Mouse (Mus musculus) lung, postnatal 36 days (tissue): ENCODE data around the gene Slit2.
A peak's percentile ranks its signal among the peaks of the same experiment; 100 is the strongest.

ENCODE experiments used
- DNase-seq: peaks from one replicate; pipeline ENCODE4 v3.0.0; 2022; ENCODE audit warnings: mixed read lengths

Gene Slit2

DNA sequence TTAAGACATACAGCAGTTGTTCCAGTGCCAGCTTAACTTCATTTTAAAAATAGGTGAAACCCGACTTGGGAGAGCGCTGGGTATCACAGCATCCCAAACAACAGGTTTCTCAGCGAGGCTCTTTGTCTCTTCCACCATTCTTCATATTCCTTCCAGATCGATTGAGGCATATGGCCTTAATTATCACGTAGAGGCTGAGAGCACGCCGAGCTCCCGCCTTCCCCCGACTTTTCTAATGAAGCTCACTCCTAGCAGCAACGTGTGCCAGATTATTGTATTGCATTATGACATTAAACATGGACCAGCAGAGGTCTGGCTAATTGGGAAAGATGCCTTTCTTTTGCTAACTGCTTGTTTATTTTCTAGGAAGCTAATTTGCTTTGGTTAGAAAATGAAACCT lies 75.7 kb downstream of the Slit2 start:
- no peak for DNase-seq

DNA sequence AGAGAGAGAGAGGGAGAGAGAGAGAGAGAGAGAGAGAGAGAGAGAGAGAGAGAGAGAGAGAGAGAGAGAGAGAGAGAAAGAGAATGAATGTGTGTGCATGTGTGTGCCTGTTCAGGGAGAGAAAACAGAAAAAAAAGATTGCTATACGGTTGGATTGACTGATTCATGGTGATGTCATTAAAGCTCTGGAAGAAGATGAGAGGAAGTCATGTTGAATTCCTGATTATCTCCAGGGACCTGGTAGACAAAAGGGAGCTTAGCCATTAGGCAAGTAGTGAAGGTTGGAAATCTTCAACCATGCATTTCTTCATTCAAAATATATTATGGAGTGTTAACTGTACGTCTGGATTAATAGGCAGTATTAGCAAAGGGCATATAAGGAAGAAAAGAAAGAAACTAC lies 77.8 kb downstream of the Slit2 start:
- no peak for DNase-seq

DNA sequence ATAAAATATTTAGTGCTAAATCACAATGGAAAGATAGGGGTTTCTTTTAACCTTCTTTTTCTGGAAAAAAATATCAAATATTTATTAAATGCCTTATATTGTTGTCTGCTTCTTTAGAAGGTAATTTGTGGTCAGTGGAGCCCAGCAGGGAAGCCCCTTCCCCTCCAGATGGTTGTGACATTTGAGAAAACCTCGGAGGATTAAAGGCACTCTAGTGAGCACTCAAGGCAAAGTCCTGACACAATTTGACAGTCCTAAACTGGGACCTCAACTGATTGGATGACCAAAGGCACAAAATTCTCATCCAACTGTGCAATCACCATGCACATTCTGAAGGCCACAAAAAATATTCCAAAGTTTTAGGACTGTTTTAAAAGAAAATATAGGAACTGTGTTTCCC lies 95.8 kb downstream of the Slit2 start:
- DNase-seq = no peak

DNA sequence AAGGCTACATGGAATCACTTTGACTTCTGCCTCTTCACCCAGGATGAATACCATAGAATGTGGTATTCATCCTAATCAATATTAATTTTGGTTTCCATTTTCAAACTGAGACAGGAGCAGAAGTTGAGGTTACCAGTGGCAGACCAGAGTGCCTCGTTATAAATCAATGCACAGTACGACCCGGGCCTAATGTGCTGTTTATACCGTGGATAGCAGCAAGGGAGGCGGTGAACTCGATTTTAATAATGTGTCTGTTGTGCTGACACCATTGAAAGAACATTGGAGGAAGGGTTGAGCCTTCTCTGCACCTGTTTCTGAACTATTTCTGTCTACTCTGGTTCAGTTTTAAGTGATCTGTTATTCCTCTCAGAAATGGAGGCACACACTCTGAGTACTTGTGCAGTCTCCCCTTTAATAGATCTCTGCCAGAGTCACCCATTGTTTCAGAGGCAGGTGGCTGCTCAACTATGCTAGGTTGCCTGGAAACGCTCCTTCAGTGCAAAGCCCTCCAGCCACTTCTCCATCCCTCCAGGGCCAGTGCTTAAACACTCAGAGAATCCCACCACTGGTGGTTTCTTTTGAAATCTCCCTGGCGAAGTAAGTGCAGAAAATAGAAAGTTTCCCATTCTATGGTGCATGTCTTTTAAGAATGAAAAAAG lies 98.4 kb downstream of the Slit2 start:
- DNase-seq = no peak

DNA sequence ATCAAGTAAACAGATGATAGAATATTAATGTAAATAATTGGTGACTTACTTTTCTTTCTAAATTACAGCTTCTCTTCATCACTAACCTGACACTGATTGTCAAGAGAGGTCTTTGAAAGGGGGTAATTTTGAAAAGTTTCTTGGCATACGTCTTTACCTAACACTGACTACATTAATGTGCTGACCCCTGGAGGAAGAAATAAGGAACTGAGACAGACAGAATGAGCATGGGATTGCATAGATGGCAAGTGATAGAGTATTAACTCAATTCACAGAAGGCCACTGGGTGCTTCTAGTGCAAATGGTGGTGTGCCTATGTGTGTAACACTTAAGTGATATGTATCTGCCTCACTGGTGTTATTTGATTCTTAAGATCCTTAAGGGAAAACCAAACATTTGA lies 130.5 kb downstream of the Slit2 start:
- peak; percentile 8 for DNase-seq

DNA sequence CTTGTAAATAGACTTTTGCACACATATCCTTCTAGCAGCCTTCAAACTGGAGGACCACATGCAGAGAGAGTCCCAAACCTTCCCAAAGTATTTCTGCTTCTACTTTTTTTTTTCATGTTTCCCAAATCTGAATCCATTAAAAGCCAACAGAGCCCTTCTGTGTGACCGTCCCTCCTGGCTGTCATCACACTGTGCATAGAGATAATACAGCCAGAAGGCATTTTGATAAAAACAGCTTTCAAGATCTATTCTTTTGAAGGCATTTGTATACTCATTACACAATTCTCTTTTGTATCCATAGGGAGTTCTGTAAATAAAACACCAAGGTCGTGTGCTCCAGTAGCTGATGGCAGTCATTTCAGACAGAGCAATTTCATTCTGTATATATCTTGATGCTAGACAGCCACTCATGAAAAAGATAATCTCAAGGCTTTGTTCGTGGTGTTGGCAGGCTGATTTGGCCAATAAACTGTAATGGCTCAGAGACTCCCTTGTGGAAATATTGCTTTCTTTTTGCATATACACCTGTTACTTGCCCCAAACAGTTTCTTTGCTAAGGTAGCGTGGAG lies 132.1 kb downstream of the Slit2 start:
- no peak for DNase-seq

DNA sequence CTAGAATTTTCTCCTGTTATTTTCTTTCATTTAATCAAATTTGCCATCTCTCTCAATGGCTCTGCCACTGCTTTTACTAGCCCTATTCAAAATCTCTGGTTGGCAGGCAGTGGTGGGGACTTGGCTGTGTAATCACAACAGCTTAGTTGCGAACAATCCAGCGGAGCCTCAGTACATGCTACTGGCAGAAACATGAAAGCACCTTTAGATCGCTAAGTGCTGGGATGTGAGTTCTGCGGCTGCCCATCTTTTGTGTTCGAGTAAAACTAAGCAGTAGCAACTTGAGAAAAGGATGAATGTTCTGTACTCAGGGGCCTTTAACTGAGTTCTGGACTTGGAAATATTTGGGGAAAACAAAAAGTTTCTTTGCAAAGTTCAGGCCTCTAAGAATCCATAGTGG lies 139.7 kb downstream of the Slit2 start:
- no peak for DNase-seq

DNA sequence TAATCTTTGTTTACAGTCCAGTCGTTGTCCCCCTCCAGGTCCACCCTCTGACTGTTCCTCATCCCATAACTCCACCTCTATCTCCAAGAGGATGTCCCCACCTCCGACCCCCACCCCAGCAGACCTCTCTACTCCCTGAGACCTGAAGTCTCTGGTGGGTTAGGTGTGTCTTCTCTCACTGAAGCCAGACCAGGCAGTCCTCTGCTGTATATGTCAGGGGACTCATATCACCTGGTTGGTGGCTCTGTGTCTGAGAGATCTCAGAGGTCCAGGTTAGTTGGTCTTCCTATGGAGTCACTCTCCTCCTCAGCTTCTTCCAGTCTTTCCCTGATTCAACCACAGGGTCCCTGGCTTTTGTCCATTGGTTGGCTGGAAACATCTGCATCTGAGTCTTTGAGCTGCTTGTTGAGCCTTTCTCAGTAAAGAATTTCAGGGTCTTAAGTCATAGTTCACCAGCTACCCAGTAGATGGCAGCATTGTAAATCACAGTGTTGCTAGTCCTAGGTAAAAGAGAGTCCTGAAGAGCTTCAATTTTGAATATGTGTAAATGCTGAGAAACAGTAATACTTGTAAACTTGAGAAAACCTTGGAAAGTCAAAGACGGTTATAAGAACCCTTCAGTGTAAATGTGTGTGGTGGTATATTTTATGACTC lies 143.0 kb downstream of the Slit2 start:
- DNase-seq = peak; percentile 54

DNA sequence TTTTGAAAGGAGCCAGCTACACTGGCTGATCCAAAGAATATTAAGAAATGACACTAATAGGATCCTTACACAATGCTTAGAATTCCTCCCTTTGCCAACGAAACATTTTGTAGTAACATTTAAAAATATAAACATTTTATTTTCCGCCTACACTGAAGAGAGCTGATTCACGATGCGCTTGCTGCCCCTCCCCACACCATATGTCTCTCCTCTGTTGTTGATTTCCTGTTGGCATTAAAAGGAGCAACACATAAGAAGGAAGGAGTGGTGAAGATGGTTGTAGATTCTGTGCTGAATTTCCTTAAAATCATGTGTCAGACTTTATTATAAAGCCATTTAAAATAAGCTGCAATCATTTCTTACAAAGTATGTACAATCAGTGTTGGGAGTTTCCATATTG lies 147.0 kb downstream of the Slit2 start:
- no peak for DNase-seq

DNA sequence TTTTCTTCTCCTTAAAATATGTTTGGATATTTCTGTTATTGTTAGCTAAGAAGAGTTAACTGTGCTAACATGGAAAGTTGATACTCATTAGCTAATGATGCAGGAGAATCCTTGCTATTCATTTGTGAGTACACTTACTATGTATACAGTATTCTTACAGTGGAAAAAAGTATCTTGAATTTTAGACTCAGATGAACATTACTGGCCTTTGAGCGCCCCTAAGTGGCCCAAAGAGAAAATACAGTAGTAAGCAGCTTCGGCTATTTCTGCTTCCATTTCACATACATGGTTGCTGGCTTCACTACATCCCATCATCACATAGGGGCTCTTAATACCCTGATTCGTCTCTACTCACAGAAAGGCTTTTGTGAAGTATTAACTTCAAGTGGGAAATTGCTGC lies 153.6 kb downstream of the Slit2 start:
- DNase-seq = peak; percentile 38

DNA sequence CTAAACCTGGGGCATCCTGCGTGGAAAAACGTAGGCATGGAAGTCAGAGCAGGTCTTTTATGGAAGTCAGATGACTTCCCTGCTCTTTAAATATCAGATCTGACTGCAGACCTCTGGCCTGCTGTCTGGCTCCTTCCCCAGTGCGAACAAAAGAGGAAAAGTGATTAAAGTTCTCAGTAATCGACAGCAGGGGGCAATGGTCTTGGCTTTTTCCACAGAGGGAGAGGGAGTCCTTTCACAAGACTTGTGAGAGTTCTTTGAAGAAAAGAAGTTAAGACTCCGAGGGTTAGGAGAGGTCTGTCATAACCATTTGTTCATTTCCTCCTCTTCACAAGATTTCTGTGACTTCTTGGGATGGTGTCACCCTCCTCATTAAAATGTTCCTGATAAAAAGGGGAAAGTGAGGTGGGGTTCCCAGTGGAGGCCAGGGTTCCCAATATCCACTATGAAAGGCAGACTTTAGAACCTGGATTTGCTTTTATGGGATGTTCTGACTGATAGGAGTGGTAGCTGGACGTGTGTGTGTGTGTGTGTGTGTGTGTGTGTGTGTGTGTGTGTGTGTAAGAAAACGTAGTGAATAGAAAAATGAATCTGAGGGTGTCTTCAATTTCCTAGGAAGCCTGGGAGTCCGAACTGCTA lies 156.0 kb downstream of the Slit2 start:
- DNase-seq = peak; percentile 8

DNA sequence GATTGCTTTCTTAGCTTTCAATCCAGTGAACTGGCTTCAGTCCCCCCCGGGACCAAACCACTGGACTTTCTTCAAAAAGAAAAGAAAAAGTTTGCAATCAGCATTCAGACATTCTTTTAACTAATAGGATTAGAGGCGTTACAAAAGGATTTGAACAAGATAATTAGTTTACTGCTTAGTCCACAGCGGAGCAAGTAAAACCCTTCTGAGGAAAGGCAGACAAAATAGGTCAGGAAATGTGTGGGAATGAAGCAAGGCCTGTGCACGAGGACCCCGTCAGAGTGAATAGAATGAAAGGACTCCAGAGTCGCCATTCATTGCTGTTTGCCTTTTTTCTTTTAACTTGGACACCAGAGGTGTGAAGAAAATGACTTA lies 156.5 kb downstream of the Slit2 start:
- no peak for DNase-seq

DNA sequence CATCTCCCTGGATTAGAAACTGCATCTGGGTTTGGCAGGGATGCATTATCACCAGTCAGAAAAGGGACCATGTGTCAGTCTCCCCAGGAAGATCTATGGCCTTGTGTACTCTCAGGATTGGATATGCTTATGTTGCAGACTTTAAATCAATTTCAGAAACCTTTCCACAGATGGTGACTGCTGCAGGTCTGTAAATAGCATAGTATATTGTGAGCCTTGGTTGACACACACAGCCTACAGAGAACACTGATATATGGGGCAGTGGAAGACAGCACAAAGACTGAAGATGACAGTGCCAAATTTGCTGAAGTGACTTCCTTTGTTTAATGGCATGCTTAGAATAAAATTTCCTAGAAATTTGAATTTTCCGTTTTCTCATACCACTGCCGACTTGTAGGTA lies 163.1 kb downstream of the Slit2 start:
- DNase-seq = no peak

DNA sequence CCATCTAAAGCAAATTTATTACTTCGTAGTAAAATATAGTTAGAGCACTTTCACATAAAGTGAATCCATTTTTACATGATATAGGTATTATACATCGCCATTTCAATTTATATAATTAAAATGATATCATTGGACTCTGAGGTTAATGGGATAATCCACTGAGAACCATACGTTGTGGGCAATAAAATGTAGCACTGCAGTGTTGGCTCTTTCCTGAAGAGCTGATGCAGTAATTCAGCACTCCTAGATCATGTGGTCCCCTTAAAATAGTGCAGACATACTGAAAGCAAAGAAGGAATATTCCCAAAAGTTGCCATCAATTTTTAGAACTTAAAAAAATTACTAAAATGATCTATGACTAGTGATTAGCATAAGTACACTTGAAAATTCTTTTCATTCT lies 177.9 kb downstream of the Slit2 start:
- DNase-seq = no peak

DNA sequence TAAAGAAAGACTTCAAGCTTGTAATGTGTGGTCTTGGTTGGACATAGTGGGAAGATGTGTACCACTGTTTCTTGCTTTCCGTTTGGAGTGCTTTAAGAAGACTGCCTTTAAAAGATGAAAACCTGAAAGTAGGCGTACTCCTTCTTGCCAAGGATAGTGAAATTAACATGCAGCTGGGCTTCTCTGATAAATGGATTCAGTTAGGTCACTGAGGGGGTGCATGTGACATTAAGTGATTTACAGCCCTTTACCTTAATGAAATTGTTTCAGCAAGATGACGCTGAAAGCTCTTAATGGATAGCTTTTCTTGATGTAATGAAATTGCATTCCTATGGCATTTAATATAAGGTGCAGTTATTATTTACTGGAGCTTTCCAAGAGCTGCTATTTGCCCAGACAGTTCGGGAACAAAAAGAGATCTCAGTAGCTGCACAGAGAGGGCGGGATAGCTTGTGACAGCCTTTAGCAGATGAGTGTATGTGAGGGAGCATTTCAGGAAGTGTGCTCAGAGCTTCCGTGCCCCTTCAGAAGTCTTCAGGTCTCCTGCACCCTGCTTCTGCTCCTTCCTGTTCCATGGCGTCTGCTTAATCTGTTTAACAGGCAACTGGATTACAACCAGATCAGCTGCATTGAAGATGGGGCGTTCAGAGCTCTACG lies 198.8 kb downstream of the Slit2 start:
- DNase-seq = no peak

DNA sequence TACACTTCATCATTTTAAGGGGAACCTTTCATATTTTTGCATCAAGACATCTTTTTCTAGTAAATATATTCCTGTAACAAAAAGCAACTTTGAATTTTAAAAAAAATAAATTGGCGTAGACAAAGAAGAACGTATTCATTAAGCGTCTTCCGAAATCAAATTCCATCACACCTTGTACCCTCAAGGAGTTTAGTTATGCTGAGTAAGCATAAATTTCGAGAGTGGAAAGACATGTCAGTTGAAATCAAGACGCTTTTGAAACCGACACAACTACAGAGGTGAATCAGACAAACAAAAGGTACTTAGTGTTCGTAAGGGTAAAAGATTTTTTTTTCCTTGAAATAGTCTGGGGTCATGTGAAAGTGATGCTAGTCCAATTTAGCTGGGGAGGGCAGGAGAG lies 201.4 kb downstream of the Slit2 start:
- no peak for DNase-seq

DNA sequence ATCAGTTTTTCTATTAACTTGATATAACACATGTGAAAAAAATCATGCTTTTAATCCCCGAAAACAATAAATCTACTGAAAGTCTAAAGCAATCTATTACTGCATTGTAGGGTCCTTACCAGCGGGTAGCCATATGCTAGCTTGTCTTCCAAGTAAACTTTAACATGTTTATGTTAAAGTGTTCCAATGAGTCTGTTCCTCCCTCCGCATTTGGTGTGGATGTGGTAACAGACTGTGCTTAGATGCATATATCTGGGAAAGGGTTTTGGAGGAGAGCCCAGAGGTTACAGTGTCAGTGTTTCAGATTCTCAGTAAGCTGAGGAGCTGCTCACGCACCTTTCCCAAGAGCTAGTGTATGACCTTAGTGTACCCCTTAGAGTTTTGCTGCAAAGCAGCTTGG lies 204.9 kb downstream of the Slit2 start:
- DNase-seq = no peak

DNA sequence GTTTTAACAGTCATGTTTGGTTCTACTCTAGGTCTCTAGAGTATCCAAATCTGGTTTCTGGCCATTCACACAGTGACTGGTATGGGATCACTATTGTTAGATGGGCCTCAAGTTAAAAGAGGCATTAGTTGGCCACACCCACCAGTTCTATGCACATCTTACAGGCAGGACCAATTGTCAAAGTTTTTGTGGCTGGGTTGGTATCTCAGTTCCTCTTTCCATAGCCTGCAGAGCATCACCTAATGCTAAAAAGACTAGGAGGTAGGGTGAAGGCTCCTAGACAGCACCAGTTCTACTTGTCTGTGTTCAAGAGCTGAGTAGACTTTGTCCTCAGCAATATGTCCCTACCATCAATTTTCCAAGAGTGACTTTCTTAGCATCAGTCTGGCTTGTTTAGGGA lies 216.4 kb downstream of the Slit2 start:
- DNase-seq = no peak

DNA sequence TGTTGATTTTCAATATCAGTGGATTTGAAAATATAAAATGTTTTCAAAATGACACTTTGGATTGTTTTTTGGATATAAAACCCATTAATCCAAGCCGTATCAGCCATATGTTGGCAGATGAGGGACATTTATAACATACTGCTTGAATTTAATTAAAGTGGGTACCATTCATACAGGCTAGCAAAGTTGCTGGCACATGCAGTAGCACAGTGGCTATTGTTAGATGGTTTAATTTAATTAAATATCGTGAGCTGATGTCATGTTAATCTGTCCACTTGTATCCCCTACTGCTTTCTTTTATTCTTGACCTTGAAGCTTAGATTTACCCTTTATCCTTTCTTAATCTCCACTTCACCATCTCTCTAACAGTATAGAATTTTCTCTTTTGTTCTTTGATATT lies 232.3 kb downstream of the Slit2 start:
- DNase-seq = no peak

DNA sequence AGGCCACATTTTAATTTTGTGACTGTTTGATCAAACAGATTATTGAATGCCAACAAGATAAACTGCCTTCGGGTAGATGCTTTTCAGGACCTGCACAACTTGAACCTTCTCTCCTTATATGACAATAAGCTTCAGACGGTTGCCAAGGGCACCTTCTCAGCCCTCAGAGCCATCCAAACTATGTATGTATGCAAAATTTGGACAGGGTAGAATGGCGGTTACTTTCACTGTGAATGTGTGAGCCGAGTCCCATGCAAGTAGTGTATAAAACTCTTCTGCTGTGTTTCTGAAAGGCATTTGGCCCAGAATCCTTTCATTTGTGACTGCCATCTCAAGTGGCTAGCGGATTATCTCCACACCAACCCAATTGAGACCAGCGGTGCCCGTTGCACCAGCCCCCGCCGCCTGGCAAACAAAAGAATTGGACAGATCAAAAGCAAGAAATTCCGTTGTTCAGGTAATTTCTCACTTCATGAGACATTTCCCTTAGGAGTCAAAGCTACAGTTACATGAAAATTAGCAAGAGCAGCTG lies 236.8 kb downstream of the Slit2 start:
- DNase-seq = no peak

DNA sequence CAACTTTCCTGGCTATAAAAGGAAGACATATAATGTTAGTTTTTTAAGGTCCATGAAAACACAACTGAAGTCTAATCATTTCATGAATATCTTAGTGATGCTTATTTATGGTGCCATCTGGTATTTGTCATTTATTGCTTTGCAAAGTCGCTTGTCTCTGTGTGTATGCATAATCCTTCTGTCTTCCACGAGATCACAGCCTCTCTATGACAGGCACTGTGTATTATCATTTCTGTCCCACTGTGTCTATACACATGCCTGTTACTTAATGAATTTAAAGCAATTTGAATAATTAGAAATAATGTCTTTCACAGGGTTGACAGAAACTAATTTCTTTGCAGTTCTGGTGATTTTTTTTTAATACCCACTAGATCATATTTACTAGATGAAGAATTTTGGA lies 242.6 kb downstream of the Slit2 start:
- DNase-seq = no peak

DNA sequence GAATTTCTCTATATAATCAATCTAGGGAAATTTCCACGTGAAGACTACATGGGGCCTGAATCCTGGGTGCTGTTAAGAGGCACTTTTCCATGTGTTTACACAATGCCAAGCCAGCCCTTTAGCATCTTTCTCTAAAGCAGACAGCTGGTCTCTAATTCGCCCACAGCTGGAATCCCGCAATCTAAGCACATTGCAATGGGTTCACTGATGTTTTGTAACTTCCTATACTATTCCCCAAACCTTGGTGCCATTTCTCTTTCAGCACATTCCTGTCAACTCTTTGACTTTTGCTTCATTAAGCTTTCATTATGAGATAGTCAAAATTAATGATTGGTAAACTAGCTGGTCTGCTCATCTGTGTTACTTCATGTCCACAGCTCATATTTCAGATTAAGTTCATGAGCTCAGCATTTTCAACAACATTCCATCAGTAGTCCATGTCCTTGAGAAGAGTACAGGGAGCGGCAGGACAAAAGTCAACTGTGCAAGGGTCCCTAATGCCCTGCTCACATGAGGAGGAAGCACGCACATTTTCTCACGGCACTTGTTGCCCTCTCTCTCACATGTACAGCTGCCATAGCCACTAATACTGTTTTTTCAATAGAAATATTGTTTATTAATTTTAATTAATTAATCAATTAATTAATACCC lies 247.6 kb downstream of the Slit2 start:
- peak; percentile 9 for DNase-seq

DNA sequence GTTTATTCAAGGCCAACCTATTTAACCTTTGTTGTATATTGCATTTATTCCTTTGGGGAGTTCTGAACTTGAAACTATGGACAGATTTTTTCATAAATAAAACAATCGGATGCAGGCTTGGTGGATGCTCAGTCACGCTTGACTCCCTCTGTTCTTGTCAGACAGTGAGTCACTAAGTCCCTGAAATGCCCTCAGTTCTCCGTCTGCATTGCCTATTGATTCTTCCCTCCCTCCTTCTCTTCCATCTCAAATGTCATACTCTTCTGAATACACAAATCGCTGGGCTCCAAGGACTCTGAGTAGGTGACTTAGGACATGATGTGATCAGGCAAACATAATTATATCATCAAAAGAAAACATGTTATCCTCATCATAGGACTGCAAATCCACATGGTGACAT lies 251.8 kb downstream of the Slit2 start:
- DNase-seq = no peak
